Mouse (Mus musculus): Measurements from ENCODE around the gene Fbxl17.

GRCm38 (mm10) chr17:63295471-63295870 lies 204.3 kb downstream of the Fbxl17 start:
- TF ChIP-seq BHLHE40 (IDR thresholded peaks at IDR 0.05; ENCODE audit: borderline replicate concordance, low read depth, low read length) (no peak), MAFK (IDR thresholded peaks at IDR 0.05; ENCODE audit: borderline replicate concordance, low read depth, low read length) (no peak), CTCF (IDR thresholded peaks at IDR 0.05 in 2 of 3, conservative IDR thresholded peaks at IDR 0.05 in 1 of 3; ENCODE audit: control insufficient read depth in 1 of 3, insufficient read depth in 1 of 3, low read depth in 2 of 3, low read length in 3 of 3, poor library complexity in 1 of 3, severe bottlenecking in 1 of 3) (no peak), HCFC1 (IDR thresholded peaks at IDR 0.05; ENCODE audit: low read depth, low read length) (no peak), EP300 (IDR thresholded peaks at IDR 0.05; ENCODE audit: low read depth in 1 of 2, low read length in 2 of 2) (no peak), POLR2A (IDR thresholded peaks at IDR 0.05; ENCODE audit: control insufficient read depth in 1 of 2, insufficient read depth in 1 of 2, low read depth in 1 of 2, low read length in 2 of 2, poor library complexity in 1 of 2) (no peak), TBP (IDR thresholded peaks at IDR 0.05; ENCODE audit: low read depth, low read length) (no peak), USF1 (IDR thresholded peaks at IDR 0.05; ENCODE audit: low read depth, low read length) (no peak), SMC3 (IDR thresholded peaks at IDR 0.05; ENCODE audit: low read depth, low read length) (no peak), USF2 (IDR thresholded peaks at IDR 0.05; ENCODE audit: borderline replicate concordance in 1 of 2, insufficient read depth in 1 of 2, low read depth in 1 of 2, low read length in 2 of 2) (no peak), ZKSCAN1 (IDR thresholded peaks at IDR 0.05; ENCODE audit: low read depth, low read length) (no peak)

All from MEL (cell line).